Mouse (Mus musculus) common myeloid progenitor, adult 5-6 weeks (primary cell): Measurements from ENCODE around the gene Dnajc5. TPM values are rescaled to one million over a fixed set of nuclear protein-coding genes. Genes with fewer than 3 reads are reported as not detected.

Source experiments
- ATAC-seq: replicated peaks from 2 replicates; pipeline ENCODE4 v1.8.0; 2016; ENCODE audit warnings: low read depth, mild to moderate bottlenecking, moderate TSS enrichment, inconsistent platforms; ENCODE audit not compliant: poor library complexity, severe bottlenecking
- total RNA-seq: library from RNA; stranded (forward); fragments of 200-1000, 187-1606 nt; gene quantifications from 2 replicates; pipeline ENCODE4 v1.2.3, GENCODE M21; 2017

Dnajc5 gene
- total RNA-seq, 1 experiment from 2014 or later, result 30.1 TPM

GRCm38 (mm10) chr2:181600828-181601750 is 80.8 kb downstream of the Dnajc5 start:
- ATAC-seq, result peak; percentile 83

- ATAC-seq, result no peak
Measured at GRCm38 (mm10) chr2:181601751-181602145, 81.5 kb downstream of the Dnajc5 start.

- ATAC-seq, result no peak
Measured at GRCm38 (mm10) chr2:181602367-181602766, 82.1 kb downstream of the Dnajc5 start.

Other genes with a start within 250 kb of the Dnajc5 start
- gene Gmeb2, start 232.4 kb upstream of the Dnajc5 start, total RNA-seq, result 8.3 and 19.7 TPM in 2 replicates
- gene Stmn3, start 206.0 kb upstream of the Dnajc5 start, total RNA-seq, result not detected in 2 replicates
- 43.2 and 54.8 TPM in 2 replicates for gene Rtel1, start 200.7 kb upstream of the Dnajc5 start, total RNA-seq
- gene Zgpat, start 155.6 kb upstream of the Dnajc5 start, total RNA-seq, result 34.4 and 38.0 TPM in 2 replicates
- 39.3 and 82.5 TPM in 2 replicates for gene Arfrp1, start 155.1 kb upstream of the Dnajc5 start, total RNA-seq
- gene Lime1, start 140.4 kb upstream of the Dnajc5 start, total RNA-seq, result 9.2 and 30.3 TPM in 2 replicates
- gene Zbtb46, start 61.1 kb upstream of the Dnajc5 start, total RNA-seq, result 7.5 and 8.9 TPM in 2 replicates
- not detected in 2 replicates for gene Abhd16b, start 27.3 kb upstream of the Dnajc5 start, total RNA-seq
- 148 and 155 TPM in 2 replicates for gene Tpd52l2, start 23.3 kb upstream of the Dnajc5 start, total RNA-seq
- 50.7 and 75.4 TPM in 2 replicates for gene Uckl1, start 64.4 kb downstream of the Dnajc5 start, total RNA-seq
- 79.0 and 94.9 TPM in 2 replicates for gene Prpf6, start 71.4 kb downstream of the Dnajc5 start, total RNA-seq
- 16.3 and 26.4 TPM in 2 replicates for gene Zfp512b, start 72.3 kb downstream of the Dnajc5 start, total RNA-seq
- 0.87 and 1.8 TPM in 2 replicates for gene Samd10, start 78.7 kb downstream of the Dnajc5 start, total RNA-seq
- not detected in 2 replicates for gene Gm29797, start 136.5 kb downstream of the Dnajc5 start, total RNA-seq
- not detected in 2 replicates for gene Sox18, start 151.2 kb downstream of the Dnajc5 start, total RNA-seq
- 3.3 and 9.6 TPM in 2 replicates for gene Tcea2, start 159.8 kb downstream of the Dnajc5 start, total RNA-seq
- gene Rgs19, start 173.5 kb downstream of the Dnajc5 start, total RNA-seq, result 67.5 and 113 TPM in 2 replicates
- not detected in 2 replicates for gene Lkaaear1, start 178.0 kb downstream of the Dnajc5 start, total RNA-seq
- not detected in 2 replicates for gene Oprl1, start 194.5 kb downstream of the Dnajc5 start, total RNA-seq
- gene Myt1, start 242.8 kb downstream of the Dnajc5 start, total RNA-seq, result not detected in 2 replicates